8 mouse cellular contexts compared by ENCODE assay signal in genomic region chr2:25429435-25430180, GRCm38 (mm10). TPM values are rescaled to one million over a fixed set of nuclear protein-coding genes. Genes with fewer than 3 reads are reported as not detected.
DNase-seq lines count a peak whose midpoint lies in the region; ATAC-seq and TF ChIP-seq lines count a peak whose summit lies in the region.

No protein-coding gene starts in this region.

- no peak for DNase-seq in lung, postnatal 14 days
- peak; percentile 86 for DNase-seq in midbrain, embryonic 11.5 days (ENCODE audit: low spot score, missing footprints)
- no peak for DNase-seq in adrenal gland, adult 2 months
- DNase-seq in adrenal gland, postnatal 4 days (ENCODE audit: low spot score in 2 of 2) = no peak

- no peaks in the 10 kb centered on the region for H3K36me3 ChIP-seq in lung, embryonic 15.5 days
- no peaks in the 10 kb centered on the region for H3K36me3 ChIP-seq in embryonic facial prominence, embryonic 13.5 days
- no peaks in the 10 kb centered on the region for H3K36me3 ChIP-seq in intestine, postnatal 0 days (ENCODE audit: control insufficient read depth, insufficient read depth)
- no peaks in the 10 kb centered on the region for H3K36me3 ChIP-seq in midbrain, embryonic 11.5 days (ENCODE audit: control insufficient read depth, insufficient read depth, low read length)

- H3K4me2 ChIP-seq in lung, embryonic 15.5 days = peak overlapping the region; percentile 97
- H3K4me2 ChIP-seq in embryonic facial prominence, embryonic 13.5 days = peak overlapping the region; percentile 94
- peak overlapping the region; percentile 97 for H3K4me2 ChIP-seq in intestine, postnatal 0 days (replicated peaks; ENCODE audit: low read depth)
- H3K4me2 ChIP-seq in midbrain, embryonic 11.5 days = peak overlapping the region; percentile 77

- H3K4me1 ChIP-seq in lung, embryonic 15.5 days = 0 out of 2 replicates have a peak, but pooled peaks cover 3% of the 10 kb centered on the region
- peaks cover 8% of the 10 kb centered on the region for H3K4me1 ChIP-seq in embryonic facial prominence, embryonic 13.5 days
- no peaks in the 10 kb centered on the region; the same call in 1 of the 2 replicates for H3K4me1 ChIP-seq in intestine, postnatal 0 days (replicated peaks; ENCODE audit: control insufficient read depth, insufficient read depth, low read length)
- H3K4me1 ChIP-seq in midbrain, embryonic 11.5 days (ENCODE audit: control insufficient read depth, insufficient read depth, low read length) = peaks cover 9% of the 10 kb centered on the region

- no peak overlapping the region for H3K9ac ChIP-seq in lung, embryonic 15.5 days
- H3K9ac ChIP-seq in embryonic facial prominence, embryonic 13.5 days = peak overlapping the region; percentile 49; the same call in 1 of the 2 replicates
- H3K9ac ChIP-seq in intestine, postnatal 0 days (ENCODE audit: low read depth, low read length) = no peak overlapping the region
- H3K9ac ChIP-seq in midbrain, embryonic 11.5 days (ENCODE audit: low read length) = peak overlapping the region; percentile 79; the same call in 1 of the 2 replicates

- no peak overlapping the region for H3K27ac ChIP-seq in lung, embryonic 15.5 days
- no peak overlapping the region for H3K27ac ChIP-seq in embryonic facial prominence, embryonic 13.5 days
- no peak overlapping the region for H3K27ac ChIP-seq in intestine, postnatal 0 days (ENCODE audit: low read depth, low read length)
- no peak overlapping the region for H3K27ac ChIP-seq in midbrain, embryonic 11.5 days (ENCODE audit: low read depth, low read length)

- ATAC-seq in lung, embryonic 15.5 days (ENCODE audit: borderline replicate concordance, extremely low read depth, low FRiP score, low TSS enrichment) = no peak
- no peak for ATAC-seq in embryonic facial prominence, embryonic 13.5 days (ENCODE audit: insufficient number of reproducible peaks, insufficient read depth, low FRiP score, low TSS enrichment, low read depth)
- ATAC-seq in intestine, postnatal 0 days = no peak
- no peak for ATAC-seq in midbrain, embryonic 11.5 days (ENCODE audit: low FRiP score)
- no peak for ATAC-seq in activated CD4-positive, CD25-positive, alpha-beta regulatory T cell, adult 4 months

- no peak for TF ChIP-seq CTCF in intestine, postnatal 0 days (IDR thresholded peaks at IDR 0.05; ENCODE audit: low read depth)

- WGBS in lung, embryonic 15.5 days = 61% methylated on average over 5 of the region's 5 CpGs
- 70% methylated on average over 5 of the region's 5 CpGs for WGBS in embryonic facial prominence, embryonic 13.5 days
- WGBS in intestine, postnatal 0 days = 77% methylated on average over 5 of the region's 5 CpGs
- 71% methylated on average over 5 of the region's 5 CpGs for WGBS in midbrain, embryonic 11.5 days

- H3K27me3 ChIP-seq in lung, embryonic 15.5 days = peaks cover 34% of the 10 kb centered on the region
- H3K27me3 ChIP-seq in embryonic facial prominence, embryonic 13.5 days = peaks cover 46% of the 10 kb centered on the region
- H3K27me3 ChIP-seq in intestine, postnatal 0 days (replicated peaks; ENCODE audit: control insufficient read depth, insufficient read depth, low read length) = peaks cover 9% of the 10 kb centered on the region; the same call in 1 of the 2 replicates
- peaks cover 12% of the 10 kb centered on the region for H3K27me3 ChIP-seq in midbrain, embryonic 11.5 days (ENCODE audit: control insufficient read depth, insufficient read depth, low read length)

- H3K4me3 ChIP-seq in lung, embryonic 15.5 days = 0 out of 2 replicates have a peak overlapping the region, but pooled peaks have one; percentile 2
- peak overlapping the region; percentile 69 for H3K4me3 ChIP-seq in embryonic facial prominence, embryonic 13.5 days
- peak overlapping the region; percentile 60; the same call in 1 of the 2 replicates for H3K4me3 ChIP-seq in intestine, postnatal 0 days (ENCODE audit: low read depth, low read length)
- peak overlapping the region; percentile 69 for H3K4me3 ChIP-seq in midbrain, embryonic 11.5 days (ENCODE audit: low read depth, low read length)

- no peaks in the 10 kb centered on the region for H3K9me3 ChIP-seq in lung, embryonic 15.5 days
- H3K9me3 ChIP-seq in embryonic facial prominence, embryonic 13.5 days = no peaks in the 10 kb centered on the region
- no peaks in the 10 kb centered on the region for H3K9me3 ChIP-seq in intestine, postnatal 0 days (ENCODE audit: control insufficient read depth)
- no peaks in the 10 kb centered on the region for H3K9me3 ChIP-seq in midbrain, embryonic 11.5 days (ENCODE audit: control insufficient read depth, low read length)

RNA-seq across cellular contexts. Expression of gene Abca2, which starts 1.1 kb away (rescaled TPM):
- 4.5 and 4.8 TPM in 2 replicates for polyA plus RNA-seq in lung, embryonic 15.5 days (2015; fragmentation: Nextera tagmentation; extraction: Ambion mirVana)
- polyA plus RNA-seq in embryonic facial prominence, embryonic 13.5 days (2015; fragmentation: Nextera tagmentation; extraction: Ambion mirVana) = 2.9 and 4.0 TPM in 2 replicates
- polyA plus RNA-seq in intestine, postnatal 0 days (2015; fragmentation: Nextera tagmentation; extraction: Ambion mirVana) = 1.1 and 1.3 TPM in 2 replicates
- polyA plus RNA-seq in midbrain, embryonic 11.5 days (2014; fragmentation: Nextera tagmentation; extraction: Ambion mirVana) = 5.2 and 5.4 TPM in 2 replicates
- 10 to 100 TPM; 32.8 to 41.4 TPM for polyA plus RNA-seq in activated CD4-positive, CD25-positive, alpha-beta regulatory T cell, adult 4 months (2017; shearing (Covaris generic))
- total RNA-seq in adrenal gland, adult 2 months (2021) = 10 to 100 TPM; 32.1 to 42.7 TPM
- 86.8 and 118 TPM in 2 replicates for polyA plus RNA-seq in adrenal gland, adult 2 months (2012; rRNA removed)
- 10 to 100 TPM; 30.4 to 34.3 TPM for total RNA-seq in adrenal gland, postnatal 4 days (2021)

RNA-seq across cellular contexts. Expression of gene Fut7, which starts 6.5 kb away (rescaled TPM):
- 0.11 TPM in 1 of 2 replicates, not detected in the other for polyA plus RNA-seq in lung, embryonic 15.5 days (2015; fragmentation: Nextera tagmentation; extraction: Ambion mirVana)
- 0.12 and 0.17 TPM in 2 replicates for polyA plus RNA-seq in embryonic facial prominence, embryonic 13.5 days (2015; fragmentation: Nextera tagmentation; extraction: Ambion mirVana)
- 0.26 and 0.27 TPM in 2 replicates for polyA plus RNA-seq in intestine, postnatal 0 days (2015; fragmentation: Nextera tagmentation; extraction: Ambion mirVana)
- not detected in 2 replicates for polyA plus RNA-seq in midbrain, embryonic 11.5 days (2014; fragmentation: Nextera tagmentation; extraction: Ambion mirVana)
- polyA plus RNA-seq in activated CD4-positive, CD25-positive, alpha-beta regulatory T cell, adult 4 months (2017; shearing (Covaris generic)) = 10 to 100 TPM; 13.6 to 13.8 TPM
- total RNA-seq in adrenal gland, adult 2 months (2021) = under 1 TPM in 1 of 2 experiments, not detected in 1; 0.24 TPM
- 0.10 and 0.40 TPM in 2 replicates for polyA plus RNA-seq in adrenal gland, adult 2 months (2012; rRNA removed)
- under 1 TPM in 1 of 2 experiments, not detected in 1; 0.82 TPM for total RNA-seq in adrenal gland, postnatal 4 days (2021)

RNA-seq across cellular contexts. Expression of gene Clic3, which starts 27.0 kb away (rescaled TPM):
- polyA plus RNA-seq in lung, embryonic 15.5 days (2015; fragmentation: Nextera tagmentation; extraction: Ambion mirVana) = 77.9 and 90.3 TPM in 2 replicates
- 5.0 and 7.2 TPM in 2 replicates for polyA plus RNA-seq in embryonic facial prominence, embryonic 13.5 days (2015; fragmentation: Nextera tagmentation; extraction: Ambion mirVana)
- 2.0 and 2.8 TPM in 2 replicates for polyA plus RNA-seq in intestine, postnatal 0 days (2015; fragmentation: Nextera tagmentation; extraction: Ambion mirVana)
- 0.18 and 0.25 TPM in 2 replicates for polyA plus RNA-seq in midbrain, embryonic 11.5 days (2014; fragmentation: Nextera tagmentation; extraction: Ambion mirVana)
- 1 to 10 TPM; 2.0 to 2.2 TPM for polyA plus RNA-seq in activated CD4-positive, CD25-positive, alpha-beta regulatory T cell, adult 4 months (2017; shearing (Covaris generic))
- under 1 TPM in 1 of 2 experiments, not detected in 1; 0.66 TPM for total RNA-seq in adrenal gland, adult 2 months (2021)
- 1.6 and 3.4 TPM in 2 replicates for polyA plus RNA-seq in adrenal gland, adult 2 months (2012; rRNA removed)
- 1 to 10 TPM; 1.4 to 1.7 TPM for total RNA-seq in adrenal gland, postnatal 4 days (2021)

RNA-seq across cellular contexts. Expression of gene Npdc1, which starts 30.5 kb away (rescaled TPM):
- 27.5 and 28.7 TPM in 2 replicates for polyA plus RNA-seq in lung, embryonic 15.5 days (2015; fragmentation: Nextera tagmentation; extraction: Ambion mirVana)
- 42.5 and 48.9 TPM in 2 replicates for polyA plus RNA-seq in embryonic facial prominence, embryonic 13.5 days (2015; fragmentation: Nextera tagmentation; extraction: Ambion mirVana)
- polyA plus RNA-seq in intestine, postnatal 0 days (2015; fragmentation: Nextera tagmentation; extraction: Ambion mirVana) = 49.2 and 52.3 TPM in 2 replicates
- 101 and 106 TPM in 2 replicates for polyA plus RNA-seq in midbrain, embryonic 11.5 days (2014; fragmentation: Nextera tagmentation; extraction: Ambion mirVana)
- 1 to 10 TPM; 1.2 to 1.7 TPM for polyA plus RNA-seq in activated CD4-positive, CD25-positive, alpha-beta regulatory T cell, adult 4 months (2017; shearing (Covaris generic))
- total RNA-seq in adrenal gland, adult 2 months (2021) = 100 to 1,000 TPM; 128 to 145 TPM
- 685 and 775 TPM in 2 replicates for polyA plus RNA-seq in adrenal gland, adult 2 months (2012; rRNA removed)
- 100 to 1,000 TPM; 102 to 112 TPM for total RNA-seq in adrenal gland, postnatal 4 days (2021)

RNA-seq across cellular contexts. Expression of gene Paxx, which starts 31.3 kb away (rescaled TPM):
- 31.5 and 37.0 TPM in 2 replicates for polyA plus RNA-seq in lung, embryonic 15.5 days (2015; fragmentation: Nextera tagmentation; extraction: Ambion mirVana)
- polyA plus RNA-seq in embryonic facial prominence, embryonic 13.5 days (2015; fragmentation: Nextera tagmentation; extraction: Ambion mirVana) = 29.4 and 35.9 TPM in 2 replicates
- 41.2 and 46.2 TPM in 2 replicates for polyA plus RNA-seq in intestine, postnatal 0 days (2015; fragmentation: Nextera tagmentation; extraction: Ambion mirVana)
- polyA plus RNA-seq in midbrain, embryonic 11.5 days (2014; fragmentation: Nextera tagmentation; extraction: Ambion mirVana) = 21.9 and 23.2 TPM in 2 replicates
- polyA plus RNA-seq in activated CD4-positive, CD25-positive, alpha-beta regulatory T cell, adult 4 months (2017; shearing (Covaris generic)) = 10 to 100 TPM; 72.8 to 74.8 TPM
- total RNA-seq in adrenal gland, adult 2 months (2021) = 10 to 100 TPM; 33.3 to 35.2 TPM
- polyA plus RNA-seq in adrenal gland, adult 2 months (2012; rRNA removed) = 85.9 and 124 TPM in 2 replicates
- 10 to 100 TPM; 41.0 to 48.5 TPM for total RNA-seq in adrenal gland, postnatal 4 days (2021)

Comparison
In these comparisons a context has a peak if more than half of its experiments do, and no peak if none do; other contexts are left out.
1. H3K4me3 ChIP-seq: peak in every context shown above with its lines; median percentile 69 in embryonic facial prominence, embryonic 13.5 days; 69 in midbrain, embryonic 11.5 days; 60 in intestine, postnatal 0 days; 2 in lung, embryonic 15.5 days.
2. H3K9ac ChIP-seq: peak in embryonic facial prominence, embryonic 13.5 days (single experiment) and midbrain, embryonic 11.5 days (single experiment); none in lung, embryonic 15.5 days (single experiment) and intestine, postnatal 0 days (single experiment).
3. RNA of gene Fut7, which starts 6.5 kb away (polyA plus RNA-seq): 13.6 to 13.8 TPM in activated CD4-positive, CD25-positive, alpha-beta regulatory T cell, adult 4 months; 0.26 to 0.27 TPM in intestine, postnatal 0 days, 0.12 to 0.17 TPM in embryonic facial prominence, embryonic 13.5 days, 0.11 TPM in lung, embryonic 15.5 days, 0.10 to 0.40 TPM in adrenal gland, adult 2 months and not detected in midbrain, embryonic 11.5 days; every median in the first group is over 10 times any median in the second.
4. Peak in every context shown above with its lines, with median percentiles within 50 percentile points of each other: H3K4me2 ChIP-seq.